Mouse (Mus musculus) left cerebral cortex, adult 9 months (tissue): ENCODE data around the gene Ptpre.
A peak's percentile ranks its signal among the peaks of the same experiment; 100 is the strongest.
"Not testable (repeated sequence)": the region's sequence is repeated elsewhere in the genome, so short reads cannot be mapped to it uniquely, and the experiment has no call there.

Experiments
- DNase-seq, 2 experiments: peaks; one replicate each; pipeline ENCODE4 v3.0.0; 2022; ENCODE audit warnings: low spot score in 2 of 2

The Ptpre gene

DNA sequence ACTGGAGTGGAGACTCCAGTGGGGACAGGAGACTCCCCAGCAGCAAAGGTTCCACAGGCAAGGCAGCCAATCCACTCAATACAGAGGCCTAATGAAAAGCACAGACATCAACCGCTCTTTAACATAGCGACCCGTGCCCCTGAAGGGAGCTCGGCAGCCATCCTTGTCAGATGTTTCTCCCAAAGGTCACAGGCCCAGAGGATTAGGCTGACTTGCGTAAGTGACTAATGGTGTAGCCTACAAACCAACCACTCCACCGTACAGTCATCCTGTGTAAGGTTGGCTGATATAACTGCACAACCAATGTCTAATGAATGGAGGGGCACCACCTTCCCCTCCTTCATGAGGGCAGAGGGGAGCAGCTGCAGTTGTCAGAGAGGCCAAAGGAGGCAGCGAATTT, 152.1 kb downstream of the Ptpre start:
- no peak for DNase-seq

DNA sequence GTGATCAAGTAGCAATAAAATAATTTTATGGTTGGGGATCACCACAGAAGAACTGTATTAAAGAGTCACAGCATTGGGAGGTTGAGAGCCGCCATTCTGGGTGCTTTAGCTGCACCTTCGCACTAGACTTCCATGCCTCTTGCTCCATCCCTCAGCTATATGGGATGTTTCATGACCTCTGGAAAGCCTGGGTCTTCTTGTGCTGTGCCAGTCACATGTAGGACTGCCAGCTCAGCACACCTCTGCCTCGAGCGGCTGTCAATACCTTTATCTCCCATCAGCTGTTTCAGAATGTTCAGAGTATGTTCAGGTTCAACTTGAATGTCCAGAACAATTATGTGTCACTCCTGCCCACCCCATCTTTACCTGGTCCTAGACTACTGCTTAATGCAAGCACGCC, 154.7 kb downstream of the Ptpre start:
- no peak for DNase-seq

GRCm38 (mm10) chr7:135694130-135694529, 156.8 kb downstream of the Ptpre start:
- no peak for DNase-seq

- no peak for DNase-seq
Observed at GRCm38 (mm10) chr7:135694796-135695195, 157.5 kb downstream of the Ptpre start.

GRCm38 (mm10) chr7:135696127-135696526, 158.8 kb downstream of the Ptpre start:
- no peak for DNase-seq

DNA sequence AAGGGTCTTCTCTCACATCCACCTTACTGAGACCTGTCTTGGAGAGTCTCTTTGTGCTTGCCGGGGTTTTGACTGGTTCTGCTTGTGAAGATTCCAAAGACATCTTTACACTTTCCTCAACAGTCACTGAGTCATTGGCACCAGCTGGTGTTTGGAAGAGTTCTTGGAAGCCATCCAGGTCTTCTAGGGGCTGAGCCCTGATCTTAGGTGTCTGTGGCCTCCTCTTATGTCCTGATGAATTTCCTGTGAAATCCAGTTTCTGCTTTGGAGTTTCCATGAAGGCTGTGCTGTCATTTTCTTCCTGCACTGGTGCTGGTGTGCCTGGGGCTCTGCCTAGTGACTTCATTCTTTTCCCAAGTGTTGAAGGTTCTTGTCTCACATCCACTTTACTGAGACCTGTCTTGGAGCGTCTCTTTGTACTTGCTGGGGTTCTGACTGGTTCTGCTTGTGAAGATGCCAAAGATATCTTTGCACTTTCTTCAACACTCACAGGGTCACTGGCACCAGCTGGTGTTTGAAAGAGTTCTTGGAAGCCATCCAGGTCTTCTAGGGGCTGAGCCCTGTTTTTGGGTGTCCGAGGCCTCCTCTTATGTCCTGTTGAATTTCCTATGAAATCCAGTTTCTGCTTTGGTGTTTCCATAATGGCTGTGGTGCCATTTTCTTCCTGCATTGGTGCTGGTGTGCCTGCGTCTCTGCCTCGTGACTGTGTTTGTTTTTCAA, 159.9 kb downstream of the Ptpre start:
- not testable (repeated sequence) for DNase-seq

GRCm38 (mm10) chr7:135698362-135698761, 161.1 kb downstream of the Ptpre start:
- no peak for DNase-seq

DNA sequence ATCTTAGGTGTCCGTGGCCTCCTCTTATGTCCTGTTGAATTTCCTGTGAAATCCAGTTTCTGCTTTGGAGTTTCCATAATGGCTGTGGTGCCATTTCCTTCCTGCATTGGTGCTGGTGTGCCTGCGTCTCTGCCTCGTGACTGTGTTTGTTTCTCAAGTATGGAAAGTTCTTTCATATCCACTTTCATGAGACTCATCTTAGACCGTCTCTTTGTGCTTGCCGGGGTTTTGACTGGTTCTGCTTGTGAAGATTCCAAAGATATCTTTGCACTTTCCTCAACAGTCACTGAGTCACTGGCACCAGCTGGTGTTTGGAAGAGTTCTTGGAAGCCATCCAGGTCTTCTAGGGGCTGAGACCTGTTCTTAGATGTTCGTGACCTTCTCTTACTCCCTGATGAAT, 162.1 kb downstream of the Ptpre start:
- not testable (repeated sequence) for DNase-seq

GRCm38 (mm10) chr7:135703600-135704148, 166.4 kb downstream of the Ptpre start:
- no peak for DNase-seq

GRCm38 (mm10) chr7:135704251-135704650, 167.0 kb downstream of the Ptpre start:
- DNase-seq = no peak

GRCm38 (mm10) chr7:135705083-135705482, 167.8 kb downstream of the Ptpre start:
- DNase-seq = no peak

DNA sequence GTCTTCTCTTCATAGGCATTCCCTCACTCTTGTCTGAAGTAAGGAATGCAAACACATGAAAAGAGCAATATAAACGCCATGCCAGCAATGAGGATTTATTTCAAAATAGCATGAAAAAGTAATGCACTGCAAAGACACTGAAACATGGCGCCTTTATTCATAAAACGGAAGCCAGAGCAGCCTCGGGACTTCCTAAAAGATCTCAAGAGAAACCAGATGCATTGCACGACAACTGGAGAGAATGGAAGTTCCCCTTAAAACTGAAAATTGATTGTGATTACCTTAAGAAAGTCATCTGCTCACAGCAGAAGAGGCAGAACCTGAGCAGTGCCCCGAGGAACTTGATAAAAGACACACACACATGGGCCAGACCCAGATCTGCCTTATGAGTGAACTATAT, 168.5 kb downstream of the Ptpre start:
- DNase-seq = no peak

- no peak for DNase-seq
Observed at GRCm38 (mm10) chr7:135710702-135711101, 173.4 kb downstream of the Ptpre start.

DNA sequence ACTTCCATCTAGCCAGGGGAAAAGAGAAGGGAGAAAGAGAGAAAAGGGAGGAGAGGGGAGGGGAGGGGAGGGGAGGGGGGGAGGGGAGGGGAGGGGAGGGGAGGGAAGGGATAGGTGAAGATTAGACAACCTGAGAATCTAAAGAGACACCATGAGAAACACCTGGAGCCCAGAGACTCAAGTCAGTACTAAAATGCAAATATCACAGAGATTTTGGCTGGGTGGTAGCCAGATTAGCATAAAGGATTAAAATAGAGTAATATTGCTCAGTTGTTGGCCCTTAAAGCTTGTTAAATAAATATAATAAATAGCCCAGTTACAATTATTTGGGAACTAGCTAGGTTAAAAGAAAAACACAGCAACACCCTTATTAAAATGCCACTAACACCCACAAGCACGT, 175.3 kb downstream of the Ptpre start:
- DNase-seq = no peak

- DNase-seq = no peak
Observed at GRCm38 (mm10) chr7:135713326-135713725, 176.0 kb downstream of the Ptpre start.

- DNase-seq = no peak
Observed at GRCm38 (mm10) chr7:135715166-135715565, 177.9 kb downstream of the Ptpre start.

DNA sequence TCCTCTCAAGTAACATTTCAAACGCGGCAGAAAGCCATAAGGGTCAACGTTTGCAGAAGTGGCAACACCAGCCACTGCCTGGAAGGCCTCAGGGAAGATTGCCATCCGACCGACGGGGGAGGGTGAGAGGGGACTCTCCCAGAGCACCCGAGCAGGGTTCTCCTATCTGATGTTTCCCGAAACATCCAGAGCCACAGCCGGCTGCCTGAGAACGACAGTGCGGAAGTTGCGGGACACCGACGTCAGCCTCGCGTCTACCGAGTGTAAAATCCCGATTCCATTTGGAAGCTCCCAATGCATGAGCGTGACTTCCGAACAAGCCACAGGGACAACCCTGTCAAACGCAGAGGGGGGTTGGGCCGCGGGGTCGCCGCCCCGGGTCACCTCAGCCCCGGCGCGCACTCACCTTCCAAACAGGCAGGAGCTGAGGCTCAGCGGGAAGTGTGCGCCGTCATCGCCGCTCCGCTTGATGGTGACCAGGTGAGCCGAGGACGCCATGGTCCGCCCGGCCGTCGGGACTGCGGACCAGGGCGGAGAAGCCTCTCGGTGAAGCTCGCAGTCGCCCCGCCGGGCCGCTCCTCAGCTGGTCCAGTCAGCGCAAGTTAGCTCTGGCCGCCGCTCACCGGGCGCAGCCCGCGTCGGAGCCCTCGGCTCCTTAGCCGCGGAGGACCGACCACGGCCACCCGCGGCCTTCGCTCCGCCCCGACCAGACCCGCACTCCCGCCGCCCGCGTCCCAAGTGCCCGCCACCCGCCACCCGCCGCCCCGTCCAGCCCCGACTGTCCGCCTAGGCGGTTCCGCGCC, 178.6 kb downstream of the Ptpre start, which contains the start of gene Mki67:
Gene Mki67 (minus strand): TSS at position 720 of the 803 bp plus-strand sequence.
- no peak for DNase-seq

GRCm38 (mm10) chr7:135716445-135716877, 179.2 kb downstream of the Ptpre start:
- peak in 1 of 2 experiments; percentile 65 for DNase-seq

- no peak for DNase-seq
Observed at GRCm38 (mm10) chr7:135716968-135717557, 179.8 kb downstream of the Ptpre start.

GRCm38 (mm10) chr7:135721436-135721992, 184.2 kb downstream of the Ptpre start:
- DNase-seq = no peak

- no peak for DNase-seq
Observed at GRCm38 (mm10) chr7:135722011-135722838, 184.9 kb downstream of the Ptpre start.
